Mouse (Mus musculus) monocyte, adult 5-6 weeks (primary cell): ENCODE results near the gene Arsb. TPM values are rescaled to one million over a fixed set of nuclear protein-coding genes. Genes with fewer than 3 reads are reported as not detected.
"Not testable (repeated sequence)": the region's sequence is repeated elsewhere in the genome, so short reads cannot be mapped to it uniquely, and the experiment has no call there.

Source experiments
- ATAC-seq: fragments of 153-309, 156-312 bp; replicated peaks from 2 replicates; pipeline ENCODE4 v1.8.0; 2017; ENCODE audit warnings: mild to moderate bottlenecking; ENCODE audit not compliant: low TSS enrichment, insufficient number of reproducible peaks, severe bottlenecking, poor library complexity, low FRiP score
- total RNA-seq: library from RNA; stranded (forward); fragments of 200-1000, 200-491, 200-594 nt; gene quantifications from 3 replicates; pipeline ENCODE4 v1.2.3, GENCODE M21; 2017

The Arsb gene
- total RNA-seq, 1 experiment from 2014 or later: 21.5 TPM

DNA sequence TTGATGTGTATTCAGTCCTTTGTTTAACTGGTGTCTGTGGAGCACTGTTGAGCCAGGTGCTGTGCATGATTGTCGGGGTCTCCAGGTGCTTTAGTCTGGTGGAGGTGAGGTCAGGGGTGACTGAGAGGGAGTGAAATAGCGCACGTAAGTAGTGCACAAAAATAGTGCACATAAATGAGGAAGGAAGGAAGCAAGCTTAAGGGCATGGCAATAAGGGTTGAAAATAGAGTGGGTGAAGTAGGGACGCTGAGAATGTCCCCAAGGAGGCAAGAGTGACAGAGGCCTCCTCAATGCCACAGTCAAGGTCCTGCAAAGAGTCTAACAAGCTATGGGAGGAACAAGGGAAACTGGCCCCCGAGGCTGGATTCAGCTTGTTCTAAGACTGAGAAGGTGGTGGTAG, 11.4 kb downstream of the Arsb start:
- ATAC-seq: peak; percentile 50; the same call in 1 of the 2 replicates

DNA sequence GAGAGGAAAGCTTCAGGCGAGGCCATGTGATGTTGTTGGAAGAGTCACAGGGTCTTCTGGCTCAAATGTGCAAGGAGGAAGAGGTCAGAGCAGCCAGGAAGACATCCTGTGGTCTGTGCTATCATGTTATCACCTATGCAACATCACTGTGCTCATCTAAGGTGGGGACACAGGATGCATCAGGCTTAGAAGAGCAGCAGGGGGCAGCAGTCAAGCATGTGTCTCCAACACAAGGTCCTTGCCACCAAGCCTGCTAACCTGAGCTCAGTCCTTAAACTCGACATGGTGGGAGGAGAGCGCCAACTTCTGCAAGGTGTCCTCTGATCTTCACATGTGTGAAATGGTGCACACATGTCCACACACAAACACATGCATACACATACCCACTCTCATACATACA, 13.9 kb downstream of the Arsb start:
- peak; percentile 60; the same call in 1 of the 2 replicates for ATAC-seq

DNA sequence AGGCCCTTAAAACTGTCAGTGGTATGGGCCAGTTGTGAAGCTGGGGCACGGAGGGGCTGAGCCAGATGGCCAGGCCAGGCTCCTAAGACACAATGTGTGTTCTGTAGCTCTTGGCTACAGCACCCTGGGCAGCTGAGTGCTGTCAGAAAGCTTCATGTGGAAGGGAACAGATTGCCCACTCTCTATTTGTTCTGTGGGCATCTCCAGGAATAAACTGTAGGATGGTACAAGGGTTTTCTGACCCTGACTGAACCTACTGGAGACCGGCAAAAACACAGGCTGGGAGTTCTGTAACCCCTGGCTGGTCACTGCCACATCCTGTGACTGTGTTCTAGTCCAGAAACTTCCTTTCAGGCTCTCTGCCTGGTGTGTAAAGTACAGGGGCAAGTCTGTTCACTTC, 14.6 kb downstream of the Arsb start:
- ATAC-seq: no peak

DNA sequence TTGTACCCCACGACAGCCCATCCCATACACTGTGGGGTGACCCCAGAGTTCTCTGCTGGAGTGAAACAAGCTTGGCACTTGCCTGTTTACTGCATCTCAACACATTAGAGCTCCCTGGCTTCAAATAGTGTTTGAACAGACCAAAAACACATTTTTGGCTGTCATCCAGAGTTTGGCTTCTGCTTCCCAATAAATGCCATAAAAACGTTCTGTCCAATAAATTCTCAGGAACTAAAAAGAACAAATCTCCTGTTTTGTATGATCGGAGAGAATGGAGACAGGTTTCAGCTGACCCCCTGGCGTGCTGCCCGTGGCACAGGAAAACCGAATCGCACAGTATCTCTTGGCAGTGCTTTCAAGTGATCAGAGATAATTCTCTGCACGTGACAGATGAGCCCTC, 16.2 kb downstream of the Arsb start:
- no peak for ATAC-seq

DNA sequence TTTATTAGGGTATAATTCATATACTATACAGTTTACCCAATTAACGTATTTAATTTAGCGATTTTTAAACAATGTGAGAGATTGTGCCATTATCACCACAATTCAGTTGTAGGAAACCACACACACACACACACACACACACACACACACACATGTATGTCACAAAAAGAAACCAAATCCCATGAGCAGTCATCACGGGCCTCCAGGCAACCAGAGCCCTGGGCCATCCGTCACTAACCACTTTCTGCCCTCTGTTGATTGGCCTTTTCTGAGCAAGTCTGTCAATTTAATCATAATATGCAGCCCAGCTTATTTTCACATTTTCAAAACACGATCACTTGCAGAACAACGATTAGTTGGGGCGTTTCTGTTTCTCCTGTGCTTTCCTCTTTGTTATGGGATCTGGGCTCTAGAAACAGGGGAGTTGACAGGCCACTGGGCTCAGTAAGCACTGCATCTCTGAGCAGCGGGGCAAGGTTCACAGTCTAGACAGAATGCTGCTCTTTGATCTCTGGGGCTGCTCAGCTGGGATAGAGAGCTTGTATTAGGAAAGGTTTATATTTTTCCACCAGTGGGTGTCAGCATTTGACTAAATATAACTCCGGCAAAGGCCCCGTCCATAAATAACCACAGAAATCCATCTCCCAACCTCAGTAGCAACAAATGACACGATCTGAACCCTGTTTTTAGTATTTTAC, 21.7 kb downstream of the Arsb start:
- ATAC-seq: no peak

DNA sequence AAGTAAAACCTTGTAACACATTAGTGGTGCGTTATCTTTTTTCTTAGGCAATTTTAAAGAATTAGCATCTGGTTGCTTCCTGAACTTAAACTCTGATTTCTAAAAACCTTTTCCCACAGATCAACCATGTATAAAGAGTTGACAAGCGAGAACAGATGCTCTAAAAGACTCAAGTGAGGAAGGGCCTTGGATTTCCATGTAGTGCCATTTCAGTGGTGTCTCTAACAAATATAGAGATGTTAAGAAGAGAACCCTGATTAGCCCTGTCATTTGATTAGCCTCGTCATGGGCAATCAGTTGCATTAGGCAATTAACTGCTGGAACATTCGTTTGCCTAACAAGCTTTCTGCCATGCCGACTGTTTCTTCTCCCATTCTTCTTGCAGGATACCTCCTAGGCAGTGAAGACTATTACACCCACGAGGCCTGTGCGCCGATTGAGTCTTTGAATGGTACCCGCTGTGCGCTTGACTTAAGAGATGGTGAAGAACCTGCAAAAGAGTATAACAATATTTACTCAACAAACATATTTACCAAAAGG, 22.3 kb downstream of the Arsb start:
- no peak for ATAC-seq

DNA sequence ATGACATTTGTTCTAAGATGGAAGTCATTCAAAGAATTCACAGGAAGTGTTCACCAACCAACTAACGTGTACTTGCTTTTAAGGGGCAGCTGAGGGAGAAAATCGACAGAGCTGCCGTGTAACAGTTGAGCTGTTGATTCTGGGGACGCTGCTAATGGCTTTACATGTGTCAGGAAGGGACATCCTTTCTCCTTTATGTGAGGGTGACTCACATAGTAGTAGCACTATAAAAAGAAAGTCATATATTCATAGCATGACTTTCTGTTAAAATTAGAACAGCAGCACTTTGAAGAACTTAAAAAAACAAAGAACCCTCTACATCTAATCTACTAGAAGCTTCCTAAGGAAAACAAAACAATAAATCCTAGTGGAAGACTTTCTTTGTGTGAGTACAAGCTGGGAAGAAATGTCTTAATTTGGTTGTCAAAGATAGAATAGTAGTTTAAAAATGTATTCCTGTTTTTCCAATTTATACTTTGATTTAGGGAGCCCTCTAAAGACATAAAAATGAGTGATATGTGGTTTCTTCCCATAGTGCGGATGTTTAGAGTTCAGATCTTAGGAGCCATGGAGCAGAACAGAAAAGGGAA, 25.7 kb downstream of the Arsb start:
- ATAC-seq: no peak

DNA sequence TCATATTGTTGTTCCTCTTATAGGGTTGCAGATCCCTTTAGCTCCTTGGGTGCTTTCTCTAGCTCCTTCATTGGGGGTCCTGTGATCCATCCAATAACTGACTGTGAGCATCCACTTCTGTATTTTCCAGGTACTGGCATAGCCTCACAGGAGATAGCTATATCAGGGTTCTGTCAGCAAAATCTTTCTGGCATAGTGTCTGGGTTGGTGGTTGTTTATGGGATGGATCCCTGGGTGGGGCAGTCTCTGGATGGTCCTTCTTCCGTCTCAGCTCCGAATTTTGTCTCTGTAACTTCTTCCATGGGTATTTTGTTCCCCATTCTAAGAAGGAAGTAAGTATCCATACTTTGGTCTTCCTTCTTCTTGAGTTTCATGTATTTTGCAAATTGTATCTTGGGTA, 38.9 kb downstream of the Arsb start:
- not testable (repeated sequence) for ATAC-seq

DNA sequence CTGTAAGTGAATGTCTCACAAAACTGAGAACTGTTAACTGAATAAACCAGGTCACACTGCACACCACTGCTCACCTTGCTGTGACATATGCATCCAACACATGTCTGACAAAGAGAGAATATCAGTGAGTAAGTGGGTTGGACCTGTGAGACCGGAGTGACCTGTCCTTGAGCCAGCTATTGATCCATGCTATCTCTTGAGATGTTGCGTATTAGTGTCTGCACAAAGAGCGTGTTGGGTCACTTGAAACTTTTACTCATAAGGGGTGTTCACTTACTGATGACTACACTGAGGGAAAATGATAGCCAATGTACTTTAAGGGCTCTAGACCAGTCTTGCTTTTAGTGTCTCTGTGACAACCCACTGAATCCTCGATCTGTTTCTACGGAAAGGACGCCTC, 42.7 kb downstream of the Arsb start:
- ATAC-seq: no peak

DNA sequence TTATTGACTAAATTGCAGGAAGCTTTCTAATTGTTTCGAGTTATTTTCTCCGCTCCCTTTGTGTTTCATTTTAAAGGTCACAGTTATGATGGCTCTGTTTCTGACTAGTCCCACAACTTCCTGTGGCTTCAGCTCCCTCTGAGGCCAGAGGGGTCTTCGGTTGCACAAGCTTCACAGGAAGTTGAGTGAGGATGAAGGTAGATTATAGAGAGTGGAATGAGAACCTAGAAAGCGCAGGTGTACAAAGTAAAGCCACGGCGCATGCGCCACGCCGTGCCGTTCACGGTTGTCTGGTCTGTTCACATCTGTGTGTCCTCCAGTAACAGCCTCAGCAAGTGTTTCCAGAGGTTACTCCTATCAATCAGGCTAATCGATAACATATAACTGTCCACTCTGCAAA, 43.2 kb downstream of the Arsb start:
- ATAC-seq: no peak

DNA sequence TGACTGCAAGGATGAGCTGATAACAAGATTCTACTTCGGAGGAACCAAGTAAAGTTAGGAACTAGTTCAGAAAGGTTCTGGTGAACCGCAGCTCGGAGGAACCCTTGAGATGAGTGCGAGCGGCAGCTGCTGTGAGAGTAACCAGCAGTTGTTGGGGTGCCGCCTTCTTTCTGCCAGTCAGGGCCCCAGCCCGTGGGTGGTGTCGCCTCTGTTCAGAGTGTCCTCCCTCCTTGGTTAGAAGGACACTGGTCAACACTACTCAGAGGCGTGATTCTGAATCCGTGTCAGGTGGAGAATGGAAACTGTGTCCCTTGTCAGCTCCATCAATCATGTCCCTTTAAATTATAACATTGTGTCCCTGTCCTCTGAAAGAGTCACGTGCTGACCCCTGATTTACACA, 43.7 kb downstream of the Arsb start:
- peak; percentile 58 for ATAC-seq

DNA sequence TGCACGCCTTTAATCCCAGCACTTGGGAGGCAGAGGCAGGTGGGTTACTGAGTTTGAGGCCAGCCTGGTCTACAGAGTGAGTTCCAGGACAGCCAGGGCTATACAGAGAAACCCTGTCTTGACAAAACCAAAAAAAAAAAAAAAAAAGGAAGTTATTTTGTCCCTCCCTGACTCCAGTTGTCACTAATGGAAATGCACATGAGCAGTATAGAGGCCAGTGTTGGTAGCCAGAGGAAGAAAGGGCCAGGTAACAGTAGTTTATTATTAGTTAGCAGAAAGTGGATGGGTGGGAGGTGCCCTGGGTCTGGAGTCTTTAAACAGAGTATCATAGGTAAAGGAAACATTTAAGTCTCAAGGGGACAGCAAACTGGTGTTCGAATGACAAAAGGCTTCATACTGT, 44.7 kb downstream of the Arsb start:
- no peak for ATAC-seq

DNA sequence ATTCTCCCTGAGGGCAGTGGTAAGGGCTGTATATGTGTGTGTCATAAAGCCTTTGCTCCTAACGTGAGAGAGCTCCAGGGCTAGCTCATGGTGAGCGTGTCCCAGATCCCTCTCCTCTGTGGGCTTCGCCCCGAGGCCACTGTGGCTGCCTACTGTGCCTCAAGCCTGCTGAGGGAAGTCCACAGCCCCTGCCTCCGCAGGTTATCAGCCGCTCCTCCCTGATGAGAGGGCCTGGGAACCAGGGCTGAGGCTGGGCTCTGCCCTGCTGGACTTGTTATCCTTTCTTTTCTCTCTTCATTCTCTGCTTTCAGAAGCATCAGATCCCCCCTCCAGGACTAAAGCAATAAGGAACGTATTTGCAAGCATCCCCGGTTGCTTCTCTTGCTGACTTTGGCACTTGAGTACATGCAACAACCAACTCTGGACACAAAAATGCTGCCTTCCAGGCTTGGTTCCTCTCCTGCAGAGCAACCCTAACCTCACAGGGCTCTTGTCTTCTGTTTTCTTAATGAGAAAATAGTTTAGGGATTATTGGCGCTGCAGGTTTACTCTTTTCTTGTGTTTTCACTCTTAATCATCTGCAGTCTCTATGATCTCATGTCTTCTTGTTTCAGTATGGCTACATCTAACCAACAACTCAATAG, 45.4 kb downstream of the Arsb start:
- no peak for ATAC-seq

DNA sequence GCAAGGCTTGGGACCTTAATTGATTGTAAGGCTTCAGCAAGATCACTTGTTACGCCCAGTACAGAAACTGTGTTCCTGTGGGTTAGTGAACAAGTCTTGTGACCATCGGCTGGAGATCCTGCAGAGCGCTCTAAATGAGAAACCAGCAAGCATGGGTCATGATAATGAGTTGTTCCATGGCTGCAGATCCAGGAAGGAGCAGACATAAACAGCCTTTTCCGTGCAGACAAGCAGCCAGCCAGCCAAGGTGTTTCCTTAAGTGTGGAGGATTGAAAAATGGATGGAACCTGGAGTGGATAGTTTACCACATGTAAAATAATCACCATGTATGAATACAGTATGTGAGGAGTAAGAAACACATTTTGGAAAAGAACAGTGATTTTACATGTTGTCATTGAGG, 48.7 kb downstream of the Arsb start:
- ATAC-seq: no peak

DNA sequence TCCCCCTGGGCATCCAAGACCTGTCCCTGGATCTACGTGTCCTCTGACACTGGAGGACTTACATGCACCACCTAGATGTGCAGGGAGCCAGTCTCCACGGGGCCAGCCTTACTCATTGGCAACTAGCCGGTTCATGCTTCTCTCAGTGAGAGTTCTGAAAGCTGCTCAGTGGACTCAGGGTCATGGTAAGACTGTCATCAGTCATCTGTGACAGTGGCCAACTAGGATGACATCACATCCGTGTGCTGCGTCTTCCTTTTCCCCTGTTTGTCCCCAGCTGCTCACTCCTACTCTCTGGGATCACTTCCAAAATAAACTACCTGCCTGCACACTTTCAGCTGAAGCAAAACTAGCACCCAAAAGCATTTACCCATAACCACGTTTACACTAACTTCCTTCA, 50.6 kb downstream of the Arsb start:
- ATAC-seq: no peak

DNA sequence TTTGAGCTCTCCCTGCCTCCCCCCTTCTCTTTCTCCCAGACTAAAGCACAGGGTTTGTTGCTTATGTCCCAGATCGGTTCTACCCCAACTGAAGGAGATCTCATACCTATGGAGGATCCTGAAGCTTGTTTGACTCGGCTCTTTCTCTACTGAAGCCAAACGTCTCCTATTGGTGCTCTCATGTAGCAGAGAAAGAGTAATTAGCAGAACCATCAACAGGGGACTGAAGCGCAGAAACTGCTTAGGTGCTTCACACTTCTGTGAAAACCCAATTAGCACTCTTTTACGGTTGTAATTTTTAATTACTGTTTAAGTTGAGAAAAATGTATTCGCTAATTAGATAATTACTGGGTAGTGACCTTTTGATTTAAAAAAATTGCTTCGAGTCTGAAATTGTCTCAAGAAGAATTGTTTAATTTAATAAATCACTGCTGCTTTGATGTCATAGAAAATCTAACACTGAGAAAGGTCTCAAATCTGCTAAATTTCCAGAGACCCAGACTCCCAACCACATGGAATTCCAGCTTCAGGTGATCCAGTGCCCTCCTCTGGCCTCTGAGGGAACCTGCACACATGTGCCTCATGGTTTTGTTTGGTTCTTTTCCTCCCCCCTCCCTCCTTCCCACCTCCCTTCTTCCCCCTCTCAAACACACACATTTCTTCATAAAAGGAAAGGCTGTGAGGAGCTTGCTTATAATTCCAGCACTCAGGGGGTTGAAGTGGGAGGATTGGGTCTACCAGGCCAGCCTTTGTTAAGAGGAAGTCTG, 54.5 kb downstream of the Arsb start:
- ATAC-seq: no peak

DNA sequence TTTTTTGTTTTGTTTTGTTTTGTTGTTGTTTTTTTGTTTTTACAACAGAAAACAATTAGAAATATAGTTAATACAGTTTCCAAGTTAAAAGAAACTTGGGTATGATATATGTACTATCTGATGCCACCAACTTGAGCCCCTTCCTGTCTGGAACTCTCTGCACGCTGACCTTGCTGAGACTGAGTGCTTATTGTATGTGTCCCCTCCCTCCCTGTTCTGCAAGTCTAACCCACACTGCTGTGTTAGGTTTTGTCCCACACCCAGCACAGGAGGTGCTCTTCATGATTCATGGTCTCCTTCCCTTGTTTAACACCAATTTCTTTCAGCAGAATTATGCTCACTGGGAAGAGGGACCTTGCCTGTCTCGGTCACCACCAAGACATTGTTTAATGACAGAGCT, 56.3 kb downstream of the Arsb start:
- ATAC-seq: no peak

DNA sequence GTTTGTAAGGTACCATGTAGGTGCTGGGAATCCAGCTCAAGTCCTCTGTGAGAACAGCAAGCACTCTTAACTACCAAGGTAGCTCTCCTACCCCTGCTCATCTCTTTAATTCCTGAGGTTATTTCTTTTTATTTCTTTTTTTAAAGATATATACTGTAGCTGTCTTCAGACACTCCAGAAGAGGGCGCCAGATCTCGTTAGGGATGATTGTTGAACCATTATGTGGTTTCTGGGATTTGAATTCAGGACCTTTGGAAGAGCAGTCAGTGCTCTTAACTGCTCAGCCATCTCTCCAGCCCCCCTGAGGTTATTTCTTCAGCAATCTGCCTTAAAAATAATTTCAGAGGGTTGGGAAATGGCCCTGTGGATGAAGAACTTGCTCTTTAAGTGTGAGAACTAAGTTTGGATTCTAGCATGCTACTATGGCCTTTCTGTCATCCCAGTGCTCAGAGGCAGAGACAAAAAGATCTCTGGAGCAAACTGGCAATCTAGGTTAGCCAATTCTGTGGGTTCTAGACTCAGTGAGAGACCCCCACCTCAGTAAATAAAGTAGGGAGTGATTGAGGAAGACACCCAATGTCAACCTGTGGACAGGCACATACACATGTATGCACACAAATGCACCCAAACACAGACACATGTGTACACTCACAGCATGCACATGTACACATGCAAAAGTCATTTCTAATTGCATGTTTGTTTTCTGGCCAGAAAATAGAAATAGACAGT, 58.3 kb downstream of the Arsb start:
- ATAC-seq: no peak

DNA sequence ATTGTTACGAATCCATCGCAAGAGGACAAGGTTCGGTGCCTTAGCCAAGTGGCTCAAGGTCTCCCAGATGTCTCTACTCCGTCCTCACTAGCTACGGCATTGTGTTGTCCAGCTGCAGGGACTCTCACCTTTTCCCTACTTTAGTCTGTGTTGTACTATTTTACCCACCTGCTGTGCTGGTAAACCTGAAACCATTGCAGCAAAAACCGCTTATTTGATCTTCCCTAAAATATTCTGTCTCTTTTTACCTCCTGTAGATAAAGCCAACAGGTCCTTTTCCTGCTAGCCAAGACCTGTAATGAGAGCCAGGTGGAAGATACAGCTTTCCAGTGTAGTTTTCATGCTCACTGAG, 58.8 kb downstream of the Arsb start:
- ATAC-seq: no peak
